Mouse (Mus musculus) lung, adult 18-20 months (tissue): Measurements from ENCODE around the gene Cdh12.
"Not testable (repeated sequence)": the region's sequence is repeated elsewhere in the genome, so short reads cannot be mapped to it uniquely, and the experiment has no call there.

Experiments
- DNase-seq, 2 experiments: peaks; one replicate each; pipeline ENCODE4 v3.0.0; 2022; ENCODE audit warnings: mixed read lengths in 2 of 2

The Cdh12 gene

DNA sequence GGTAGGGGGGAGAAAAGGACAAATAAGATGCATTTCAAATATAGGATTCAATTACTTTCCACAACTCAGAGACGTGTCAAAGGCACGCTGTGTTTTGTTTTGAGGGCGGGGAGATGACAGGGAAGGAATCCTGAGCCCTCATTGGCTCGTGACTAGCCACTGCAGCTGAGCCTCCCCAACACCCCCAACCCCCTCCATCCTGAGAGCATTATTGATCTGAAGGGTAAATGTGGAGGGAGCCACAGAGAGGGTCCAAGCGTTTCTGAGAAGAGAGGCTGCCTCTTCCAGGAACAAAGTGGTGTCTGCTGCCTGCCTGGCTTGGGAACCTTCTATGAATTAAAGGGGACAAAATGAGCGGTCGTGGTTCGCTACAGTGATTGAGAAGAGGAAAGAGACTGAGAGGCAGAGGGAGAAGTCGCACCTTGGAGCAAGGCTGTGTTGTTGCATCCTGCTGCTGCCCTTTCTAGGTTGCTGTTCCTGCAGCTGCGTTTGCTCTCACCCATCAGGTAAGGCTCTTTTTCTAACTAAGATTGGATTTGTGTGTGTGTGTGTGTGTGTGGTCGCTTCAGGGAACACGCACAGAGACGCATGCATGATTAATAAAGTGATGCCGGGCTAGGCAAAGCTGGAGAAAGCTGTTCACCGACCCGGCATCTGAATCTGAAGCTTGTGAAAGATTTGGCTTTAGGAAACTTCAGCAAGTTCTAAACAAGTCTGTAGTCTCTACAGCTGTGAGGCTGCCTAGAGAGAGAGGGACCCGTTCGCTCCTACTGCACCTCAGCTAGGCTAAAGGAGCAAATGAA is at the start of gene Cdh12:
Gene Cdh12, plus strand, starts transcription at position 405 of the 803 bp plus-strand sequence.
- no peak for DNase-seq

DNA sequence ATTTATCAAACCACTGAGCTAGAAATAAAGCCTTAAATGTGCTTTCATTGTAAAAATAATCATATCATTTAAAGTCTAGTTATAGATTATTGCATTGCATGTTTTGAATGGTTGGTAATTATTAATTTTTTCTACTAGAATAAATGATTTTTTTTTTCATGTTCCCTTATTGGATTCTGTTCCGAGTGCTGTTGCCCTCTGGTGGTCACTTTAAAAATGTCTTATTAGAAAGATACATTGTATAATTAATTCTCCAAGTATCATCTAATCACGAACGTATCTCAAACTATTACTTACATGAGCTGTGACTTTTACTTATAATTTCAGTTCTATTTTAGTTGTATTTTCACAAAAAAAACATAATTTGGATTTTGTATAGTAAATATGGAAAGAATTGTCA is 45.5 kb upstream of the Cdh12 start:
- DNase-seq: no peak

DNA sequence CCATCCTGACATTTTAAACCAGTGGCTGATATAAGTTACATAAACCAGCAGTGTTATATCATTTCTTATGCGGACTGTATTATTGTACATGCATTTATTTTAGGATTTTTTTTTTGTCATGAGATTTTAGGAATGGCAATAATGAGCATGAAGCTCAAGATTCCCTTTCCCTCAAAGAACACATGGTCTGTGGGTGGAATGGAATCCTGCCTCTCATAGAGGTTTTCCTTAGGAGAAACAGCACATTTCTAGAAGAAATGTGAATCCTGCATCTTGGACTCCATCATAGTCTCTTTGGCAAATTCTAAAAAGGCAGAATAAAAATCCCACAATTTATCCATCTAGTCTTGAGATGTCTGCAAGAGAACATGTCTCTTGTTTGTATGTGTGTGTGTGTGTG is 35.7 kb upstream of the Cdh12 start:
- no peak for DNase-seq

DNA sequence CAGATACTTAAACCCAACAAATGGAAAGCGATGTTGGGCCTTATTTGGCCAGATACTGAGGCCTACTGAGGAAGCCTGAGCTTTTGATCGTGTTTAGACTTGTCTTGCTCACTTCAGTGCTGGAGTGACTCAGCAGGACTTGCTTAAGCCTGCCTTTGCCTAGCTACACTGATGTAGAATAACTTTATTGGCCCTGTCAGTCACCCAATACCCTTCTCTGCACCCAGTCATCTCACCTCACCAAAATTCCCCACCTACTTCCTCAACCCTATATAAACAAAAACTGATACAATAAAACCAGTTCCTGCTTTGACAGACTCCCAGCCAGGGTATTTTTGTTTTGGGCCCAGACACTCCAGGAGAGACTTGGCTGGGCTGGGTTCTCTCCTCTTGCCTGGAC is 12.7 kb upstream of the Cdh12 start:
- no peak for DNase-seq

DNA sequence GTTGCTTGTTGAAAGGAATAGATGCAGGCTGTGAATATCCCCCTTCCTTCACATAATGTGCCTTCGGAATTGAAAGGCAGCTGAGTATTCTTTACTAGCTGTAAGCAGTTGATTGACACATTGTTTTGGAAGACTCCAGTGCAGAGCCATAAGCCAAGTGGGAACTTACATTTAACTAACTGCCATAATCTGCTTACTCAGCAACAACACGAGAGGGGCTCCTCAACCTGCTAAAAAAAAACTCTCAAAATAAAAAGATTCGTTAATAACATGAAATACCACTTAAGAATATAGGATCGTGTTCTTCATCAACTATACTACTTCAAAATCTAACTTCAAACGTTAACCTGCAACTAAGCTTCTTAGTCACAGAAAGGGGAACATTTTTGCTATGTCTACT is 1.5 kb downstream of the Cdh12 start:
- DNase-seq: no peak

DNA sequence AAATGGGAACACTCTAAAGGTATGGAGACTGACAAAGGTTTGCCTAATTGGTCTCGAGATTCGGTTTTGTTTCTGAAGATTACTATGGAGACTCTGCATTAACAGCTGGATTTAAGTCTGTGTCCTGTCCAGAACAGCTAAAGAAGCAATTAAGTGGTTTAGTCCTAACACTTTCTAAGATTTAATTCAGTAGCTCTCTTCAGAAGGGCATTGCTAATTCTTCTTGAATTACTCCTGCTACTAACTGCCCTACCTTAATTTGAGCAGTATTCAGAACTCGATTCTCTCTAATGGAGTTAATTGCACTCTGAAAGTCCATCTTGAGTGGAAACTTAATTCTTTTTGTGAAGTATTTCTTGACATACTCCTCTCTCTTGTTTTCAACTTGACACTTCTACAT is 9.4 kb downstream of the Cdh12 start:
- no peak for DNase-seq

DNA sequence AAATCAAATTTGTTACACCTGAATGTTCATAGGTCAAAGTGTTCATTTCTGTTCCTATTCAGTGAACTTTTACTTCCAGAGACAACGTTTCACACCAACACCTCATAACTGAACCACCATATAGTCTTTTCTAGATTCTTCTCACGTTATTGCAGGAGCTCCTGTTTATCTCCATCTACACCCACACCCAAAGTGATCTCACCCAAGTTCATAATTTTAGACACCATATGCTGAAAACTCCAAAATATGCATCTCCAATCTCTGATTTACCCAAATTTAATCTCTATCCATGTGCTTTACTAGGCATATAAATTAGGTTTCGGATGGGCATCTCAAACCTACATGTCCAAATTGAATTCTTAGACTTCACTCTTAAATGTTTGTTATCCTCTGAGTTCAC is 13.4 kb downstream of the Cdh12 start:
- DNase-seq: no peak

DNA sequence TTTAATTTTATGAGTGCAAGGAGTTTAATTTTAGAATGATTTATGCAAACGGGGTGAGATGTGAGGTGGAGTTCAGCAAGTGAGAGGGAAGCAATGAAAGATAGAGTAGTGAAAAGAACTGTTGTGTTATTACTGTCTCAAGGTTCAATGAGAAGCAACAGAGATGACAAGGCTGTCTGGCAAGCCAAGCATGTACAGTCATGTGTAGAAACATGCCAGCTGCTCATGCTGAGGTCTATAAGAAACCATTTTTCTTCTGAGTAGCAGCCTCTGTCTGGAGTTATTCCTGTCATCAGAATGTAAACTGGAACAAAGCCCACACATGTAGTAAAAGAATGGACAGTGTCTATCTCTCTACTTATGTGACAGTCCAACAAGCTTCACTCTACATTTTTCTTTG is 14.5 kb downstream of the Cdh12 start:
- DNase-seq: no peak

DNA sequence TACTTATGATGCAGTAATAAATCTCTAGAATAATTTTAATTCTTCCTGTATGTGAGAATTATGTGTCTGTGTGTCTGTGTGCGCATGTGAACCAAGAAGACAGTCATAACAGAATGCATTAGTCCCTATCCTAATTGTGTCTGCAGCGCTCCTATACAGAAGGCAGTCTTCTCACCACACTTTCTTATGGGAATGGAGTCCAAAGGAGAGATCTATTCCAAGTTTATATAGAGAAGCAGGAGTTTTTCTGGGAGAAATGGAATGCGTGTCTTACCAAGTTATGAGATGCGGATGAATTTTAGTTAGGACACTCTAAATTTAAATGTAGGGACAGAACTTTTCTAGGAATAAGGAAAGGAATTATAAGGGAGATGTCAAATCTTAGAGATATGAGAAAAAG is 101.9 kb downstream of the Cdh12 start:
- no peak for DNase-seq

DNA sequence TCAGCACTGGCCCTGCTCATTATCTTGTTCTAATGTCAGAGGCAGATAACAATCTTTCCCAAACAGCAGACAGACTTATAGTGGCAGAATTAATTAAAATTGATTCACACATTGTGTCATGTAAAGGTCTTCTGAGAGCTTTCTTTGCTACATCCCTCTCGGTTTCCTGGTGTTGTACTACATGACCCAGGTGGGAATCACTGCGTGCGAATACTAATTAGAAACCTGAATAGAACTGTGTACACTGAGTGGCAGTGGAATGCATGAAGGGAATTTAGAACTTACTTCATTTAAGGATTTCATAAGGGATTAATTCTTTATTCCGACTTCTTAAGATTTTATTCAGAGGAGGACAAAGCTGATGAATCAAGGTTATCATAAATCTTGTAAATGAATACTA is 121.9 kb downstream of the Cdh12 start:
- DNase-seq: no peak

DNA sequence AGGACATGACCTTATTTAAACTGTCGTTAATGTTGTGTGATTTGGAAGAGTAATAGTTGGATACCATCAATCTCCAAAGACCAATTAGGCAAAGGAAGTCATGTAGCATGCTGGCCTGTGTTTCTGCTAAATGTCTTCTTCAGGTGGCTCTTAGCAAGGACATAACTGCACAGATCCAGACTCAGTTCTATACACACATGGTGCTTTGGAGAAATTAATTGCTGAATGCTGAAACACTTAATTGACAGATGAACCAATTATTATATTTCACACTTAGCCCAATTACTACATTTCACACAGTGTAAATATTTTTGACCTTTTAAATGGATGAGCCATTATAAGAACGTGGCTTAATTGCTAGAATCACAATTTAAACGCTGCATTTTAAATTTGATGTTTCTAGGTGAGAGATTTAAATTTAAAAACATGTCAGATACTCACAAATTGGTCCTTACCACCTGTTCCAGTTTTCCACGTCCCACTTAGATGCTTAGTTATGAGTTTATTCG is 133.6 kb downstream of the Cdh12 start:
- no peak for DNase-seq

DNA sequence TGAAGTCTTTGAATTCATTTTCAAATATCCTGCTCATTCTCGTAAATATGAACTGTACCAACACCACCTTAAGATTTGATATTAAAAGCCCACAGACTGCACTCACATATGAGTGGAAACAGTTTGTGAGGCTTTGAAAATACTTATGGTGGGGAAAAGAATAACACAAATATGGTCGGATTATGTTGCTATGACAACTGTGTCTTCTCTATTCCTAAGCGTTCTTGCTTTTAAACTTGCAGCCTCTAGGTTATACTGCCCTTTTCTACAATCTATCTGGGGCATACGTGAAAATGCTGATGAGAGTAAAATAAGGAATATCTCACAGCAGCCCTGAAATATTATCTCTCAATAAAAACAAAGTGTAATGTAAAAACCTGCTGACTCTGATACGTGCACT is 142.5 kb downstream of the Cdh12 start:
- no peak for DNase-seq

DNA sequence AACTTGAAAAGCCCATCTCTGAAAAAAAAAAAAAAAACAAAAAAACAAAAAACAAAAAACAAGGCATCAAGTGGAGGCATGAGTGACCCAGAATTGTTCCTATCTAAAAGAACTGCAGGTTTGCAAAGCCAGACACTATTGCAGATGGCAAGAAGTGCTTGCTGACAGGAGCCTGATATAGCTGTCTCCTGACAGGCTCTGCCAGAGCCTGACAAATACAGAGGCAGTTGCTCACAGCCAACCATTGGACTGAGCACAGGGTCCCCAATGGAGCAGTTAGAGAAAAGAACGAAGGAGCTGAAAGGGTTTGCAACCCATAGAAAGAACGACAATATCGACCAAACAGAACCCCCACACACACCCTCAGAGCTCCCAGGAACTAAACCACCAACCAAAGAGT is 156.7 kb downstream of the Cdh12 start:
- DNase-seq: not testable (repeated sequence)

DNA sequence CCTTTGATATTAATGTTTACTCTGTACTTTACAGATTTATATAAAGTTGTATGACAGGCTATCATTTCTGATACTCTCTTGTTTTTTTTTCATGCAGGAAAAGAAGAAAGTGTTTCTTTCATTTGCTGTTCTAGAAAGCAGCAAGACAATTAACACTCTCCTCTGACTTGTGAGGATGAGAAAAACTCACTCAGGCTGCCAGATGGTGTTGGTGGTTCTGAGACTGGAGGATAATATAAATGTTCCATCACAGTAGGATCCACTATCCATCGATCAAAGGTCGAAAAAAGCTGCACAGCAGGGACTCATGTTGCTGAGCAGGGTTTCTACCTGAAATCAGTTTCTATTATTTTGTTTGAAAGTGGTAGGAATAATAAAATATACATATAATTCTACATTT is 185.5 kb downstream of the Cdh12 start:
- DNase-seq: no peak

DNA sequence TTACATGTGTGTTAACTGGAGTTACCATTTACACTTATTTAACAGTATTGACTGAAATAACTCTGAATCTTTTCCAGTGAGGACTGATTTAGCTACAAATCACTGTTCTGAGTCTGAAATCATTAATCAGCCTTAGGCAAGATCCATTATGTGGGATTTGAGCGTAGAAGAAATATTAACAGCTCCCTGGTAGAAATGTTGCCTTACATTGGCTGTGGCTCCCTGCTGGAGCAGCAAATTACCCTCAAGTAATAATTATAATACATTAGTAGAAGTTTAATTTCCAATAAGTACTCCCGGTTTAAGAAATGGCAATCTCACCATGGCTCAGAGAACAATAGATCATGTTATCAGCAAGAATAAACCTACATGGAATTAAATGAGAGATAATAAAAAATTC is 190.1 kb downstream of the Cdh12 start:
- DNase-seq: no peak

DNA sequence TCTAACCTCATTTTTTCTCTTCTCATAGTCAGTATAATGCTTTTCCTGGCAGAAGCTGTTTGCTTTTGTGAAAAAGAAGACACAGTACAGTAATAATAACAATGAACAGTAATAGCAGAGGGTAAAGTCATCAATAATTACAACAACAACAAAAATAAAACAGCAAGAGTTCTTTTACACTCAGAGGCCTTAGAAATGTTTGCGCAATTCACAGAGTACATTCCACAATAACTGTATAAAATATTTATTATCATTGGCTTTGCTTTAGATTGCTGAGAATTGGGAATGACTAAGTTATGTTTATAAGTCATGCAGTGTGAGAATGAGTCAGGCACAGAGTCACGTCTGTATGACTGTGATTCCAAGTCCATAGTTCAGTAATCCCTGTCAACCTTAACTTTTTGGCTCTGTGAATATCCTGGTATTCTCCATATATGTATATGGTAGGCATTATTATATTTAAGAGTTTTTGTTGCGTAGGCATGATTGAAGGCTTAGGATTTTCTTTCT is 193.9 kb downstream of the Cdh12 start:
- no peak for DNase-seq

DNA sequence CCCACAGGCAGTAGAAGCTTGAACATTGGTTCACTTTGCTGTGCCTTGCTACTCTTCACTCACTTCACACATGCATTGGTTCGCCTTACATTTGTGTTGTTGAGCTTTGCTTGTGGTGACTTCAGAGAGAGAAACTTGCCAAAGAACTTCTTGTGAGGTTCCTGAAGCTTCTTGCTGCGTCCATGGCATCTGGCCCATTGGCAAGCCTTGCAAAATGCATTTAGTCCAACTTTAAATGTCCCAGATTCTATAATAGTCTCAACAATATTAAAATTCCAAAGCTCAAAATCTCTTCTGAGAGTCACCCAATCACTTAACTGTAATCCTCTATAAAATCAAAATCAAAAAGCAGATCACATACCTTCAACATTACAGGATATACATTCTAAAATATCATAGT is 211.2 kb downstream of the Cdh12 start:
- DNase-seq: no peak

DNA sequence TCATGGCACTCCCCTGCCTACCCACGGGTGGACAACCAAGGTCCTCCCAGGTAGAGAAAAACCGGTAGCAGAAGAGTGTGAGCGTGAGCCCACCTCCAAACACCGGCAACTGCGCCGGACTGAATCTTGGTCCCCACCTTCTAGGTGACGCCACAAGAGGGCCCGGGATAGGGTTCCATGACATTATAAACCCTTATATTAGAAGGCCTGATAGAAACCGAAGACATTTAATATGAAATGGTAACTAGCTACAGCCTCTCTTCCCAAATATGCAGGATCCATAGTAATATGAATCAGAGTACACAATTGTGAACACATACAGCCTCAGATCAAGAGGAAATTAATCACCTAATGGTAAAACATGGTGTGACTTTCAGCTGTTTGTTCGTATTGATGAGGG is 217.6 kb downstream of the Cdh12 start, which contains the start of gene Acot10:
Gene Acot10, minus strand, starts transcription at position 101 of the 400 bp plus-strand sequence.
- DNase-seq: no peak

DNA sequence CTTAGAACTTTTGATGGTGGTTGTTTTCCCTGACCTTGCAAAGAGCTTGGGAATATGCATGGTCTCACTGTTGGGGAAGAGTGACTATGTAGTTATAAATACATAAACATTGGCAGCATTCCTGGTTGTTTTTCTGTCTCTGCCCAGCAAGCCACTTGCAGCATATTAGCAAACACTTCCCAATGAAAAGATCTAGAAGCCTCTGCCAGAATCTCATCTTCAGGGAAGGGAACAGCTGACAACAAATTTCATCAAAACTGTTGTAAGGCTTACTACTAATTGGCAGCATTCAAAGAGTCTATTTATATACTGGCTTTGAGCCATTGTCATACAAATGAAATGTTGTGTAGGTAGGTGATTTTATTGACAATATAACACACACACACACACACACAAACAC is 218.3 kb downstream of the Cdh12 start:
- DNase-seq: no peak

DNA sequence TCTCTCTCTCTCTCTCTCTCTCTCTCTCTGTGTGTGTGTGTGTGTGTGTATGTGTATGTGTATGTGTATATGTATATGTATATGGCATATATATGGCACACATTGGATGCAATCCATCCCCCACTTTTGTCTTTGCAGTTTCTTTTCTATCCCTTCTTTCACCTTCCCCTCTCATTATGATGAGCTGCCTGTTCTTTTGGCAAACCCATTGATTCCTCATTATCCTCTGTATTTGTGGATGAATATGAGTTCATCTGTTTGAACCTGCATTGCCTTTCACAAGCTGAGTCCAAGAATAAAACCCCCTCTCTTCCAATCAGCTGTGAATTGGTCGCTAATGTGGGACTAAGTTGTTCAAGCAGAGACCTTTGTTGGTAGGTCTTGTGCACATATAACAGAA is 218.9 kb downstream of the Cdh12 start:
- DNase-seq: no peak

DNA sequence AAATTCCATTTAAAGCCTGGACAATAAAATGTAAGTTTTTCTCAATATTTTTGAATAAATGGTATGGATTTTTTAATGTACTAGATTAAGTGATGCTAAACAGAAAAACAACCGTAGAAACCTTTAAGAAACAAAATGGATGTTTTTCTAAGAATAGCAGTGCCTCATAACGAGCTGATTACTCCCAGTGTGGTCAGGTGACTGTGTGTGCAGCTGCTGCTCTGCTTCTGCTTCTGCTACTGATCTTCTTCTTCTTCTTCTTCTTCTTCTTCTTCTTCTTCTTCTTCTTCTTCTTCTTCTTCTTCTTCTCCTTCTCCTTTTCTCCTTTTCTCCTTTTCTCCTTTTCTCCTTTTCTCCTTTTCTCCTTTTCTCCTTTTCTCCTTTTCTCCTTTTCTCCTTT is 220.4 kb downstream of the Cdh12 start:
- not testable (repeated sequence) for DNase-seq

DNA sequence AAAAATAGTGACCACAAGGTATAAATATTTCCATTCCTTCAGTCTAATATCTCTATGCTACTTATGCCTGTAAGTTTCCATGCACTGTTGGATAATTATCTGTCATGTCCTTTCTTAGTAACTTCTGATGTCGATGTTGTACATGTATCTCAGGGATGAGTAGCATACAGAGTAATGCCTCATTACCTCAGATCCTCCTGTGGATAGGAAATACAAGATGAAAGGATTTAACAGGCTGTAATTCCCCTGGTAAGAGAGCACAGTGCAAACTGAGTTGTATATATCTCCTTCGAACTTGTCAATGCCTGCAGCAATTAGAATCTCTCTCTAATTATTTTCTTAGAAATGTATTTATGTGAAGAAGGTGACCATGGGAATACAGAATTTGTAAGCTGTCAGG is 233.7 kb downstream of the Cdh12 start:
- no peak for DNase-seq

DNA sequence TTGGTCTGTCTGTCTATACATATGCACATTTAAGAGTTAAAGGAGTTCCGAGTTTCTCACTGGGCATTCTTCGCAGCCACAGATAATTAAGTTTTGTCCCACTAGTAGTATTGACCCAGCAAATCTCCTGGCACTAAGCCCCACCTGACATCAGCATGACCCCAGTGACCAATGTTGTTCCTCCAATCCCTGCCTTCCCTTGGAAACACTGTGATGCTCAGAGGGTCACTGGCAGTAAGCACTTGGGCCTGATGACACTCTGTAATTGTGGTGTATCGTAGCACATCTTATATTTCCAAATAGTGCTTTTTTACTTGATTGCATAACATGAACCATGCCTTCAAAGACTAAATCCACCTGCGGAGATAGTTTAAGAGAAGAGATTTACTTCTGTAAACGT is 235.1 kb downstream of the Cdh12 start:
- no peak for DNase-seq

DNA sequence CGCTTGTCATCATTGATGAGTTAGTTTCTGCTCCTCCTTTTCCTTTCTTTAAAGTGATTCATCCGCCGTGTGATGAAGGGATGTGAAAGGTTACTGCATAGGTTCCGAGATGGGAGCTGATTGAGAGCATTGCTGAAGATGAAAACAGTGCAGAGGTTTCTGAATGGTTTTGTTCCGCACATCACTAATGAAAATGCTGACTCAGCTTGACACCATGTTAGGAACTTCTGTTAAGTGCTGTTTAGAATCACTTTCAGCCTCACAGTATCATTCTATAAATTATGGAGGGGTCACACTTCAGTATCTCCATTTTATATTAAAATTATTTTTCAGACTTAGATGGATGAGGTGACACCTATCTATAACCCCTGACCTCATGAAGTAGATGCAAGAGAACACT is 247.2 kb downstream of the Cdh12 start:
- no peak for DNase-seq

DNA sequence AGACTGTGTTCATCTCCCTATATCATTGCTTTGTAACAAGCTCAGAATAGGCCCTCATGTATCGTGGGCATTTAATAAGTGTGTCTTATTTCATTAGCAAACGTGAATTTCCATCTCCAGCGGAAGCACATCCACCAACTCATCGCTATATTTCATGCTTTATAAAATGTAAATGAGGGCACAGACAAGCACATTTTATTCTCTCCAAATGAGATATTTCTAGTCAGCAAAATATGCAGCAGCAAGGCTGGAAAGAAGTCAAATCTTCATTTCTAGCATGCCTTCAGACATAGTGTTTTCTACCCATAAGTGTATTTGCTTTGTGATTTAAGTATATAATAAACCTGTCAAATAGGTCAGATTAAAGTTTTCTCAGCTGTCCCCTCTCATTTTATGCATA is 262.8 kb downstream of the Cdh12 start:
- DNase-seq: no peak
